30 mouse cellular contexts compared by ENCODE assay signal in genomic region chr14:55570588-55570987, GRCm38 (mm10). TPM values are rescaled to one million over a fixed set of nuclear protein-coding genes. Genes with fewer than 3 reads are reported as not detected.
A peak's percentile ranks its signal among the peaks of the same experiment; 100 is the strongest.
DNase-seq lines count a peak whose midpoint lies in the region; ATAC-seq and TF ChIP-seq lines count a peak whose summit lies in the region.
"Had no signal": no experiment of that assay in that cellular context is flagged by ENCODE, and none has a peak within 500 bp of the region (broad histone marks: within the 10 kb centered on the region; RNA-seq: fewer than 3 reads in every experiment).

No protein-coding gene starts in this region.

- ATAC-seq in heart, embryonic 15.5 days (replicated peaks; ENCODE audit: insufficient number of reproducible peaks, insufficient read depth, low FRiP score, low read depth): no peak
- ATAC-seq in liver, embryonic 11.5 days (replicated peaks; ENCODE audit: low FRiP score): no peak
- no peak for ATAC-seq in liver, postnatal 0 days
- ATAC-seq in megakaryocyte-erythroid progenitor cell, adult 5-6 weeks (replicated peaks; ENCODE audit: low FRiP score, low TSS enrichment, poor library complexity, severe bottlenecking): peak; percentile 57
- ATAC-seq: activated CD4-positive, CD25-positive, alpha-beta regulatory T cell, adult 4 months; CD4-positive, CD25-positive, alpha-beta regulatory T cell, adult 4 months; forebrain, embryonic 14.5 days; forebrain, postnatal 0 days; hindbrain, embryonic 16.5 days; intestine, embryonic 15.5 days had no signal

- intact Hi-C loops in heart, postnatal 10 days (cut with DNase I): no loop called here

- no peak overlapping the region for H3K4me2 ChIP-seq in heart, embryonic 15.5 days
- H3K4me2 ChIP-seq in liver, embryonic 11.5 days: no peak overlapping the region
- no peak overlapping the region for H3K4me2 ChIP-seq in liver, postnatal 0 days (ENCODE audit: low read depth, low read length)
- H3K4me2 ChIP-seq: hindbrain, embryonic 13.5 days; intestine, embryonic 15.5 days had no signal

- no peak for TF ChIP-seq POLR2A in liver, adult 2 months (IDR thresholded peaks at IDR 0.05; ENCODE audit: extremely low read depth, insufficient read depth, low read length)

- no peak overlapping the region for H3K4me3 ChIP-seq in heart, embryonic 15.5 days
- H3K4me3 ChIP-seq in liver, adult 2 months (ENCODE audit: insufficient read depth, low read depth, low read length): no peak overlapping the region
- H3K4me3 ChIP-seq in liver, embryonic 11.5 days (ENCODE audit: low read depth, low read length): no peak overlapping the region
- H3K4me3 ChIP-seq in liver, postnatal 0 days (ENCODE audit: low read depth, low read length): no peak overlapping the region
- H3K4me3 ChIP-seq: gastrocnemius, adult 2 months; heart, adult 2 months; heart, embryonic 10.5 days; hindbrain, embryonic 10.5 days; hindbrain, embryonic 13.5 days; intestine, embryonic 15.5 days had no signal

- H3K4me1 ChIP-seq in heart, embryonic 15.5 days (replicated peaks): peaks cover 24% of the 10 kb centered on the region
- H3K4me1 ChIP-seq in liver, adult 2 months (ENCODE audit: control insufficient read depth, insufficient read depth, low read length): peaks cover 16% of the 10 kb centered on the region
- H3K4me1 ChIP-seq in liver, embryonic 11.5 days (replicated peaks; ENCODE audit: control insufficient read depth, insufficient read depth, low read length): peaks cover 4% of the 10 kb centered on the region; the same call in 1 of the 2 replicates
- H3K4me1 ChIP-seq in liver, postnatal 0 days (ENCODE audit: insufficient read depth): peaks cover 4% of the 10 kb centered on the region; the same call in 1 of the 2 replicates

- no peaks in the 10 kb centered on the region for H3K9me3 ChIP-seq in heart, embryonic 15.5 days (replicated peaks)
- H3K9me3 ChIP-seq in liver, embryonic 11.5 days (ENCODE audit: control insufficient read depth, low read length): no peaks in the 10 kb centered on the region
- H3K9me3 ChIP-seq in liver, postnatal 0 days (ENCODE audit: low read length): no peaks in the 10 kb centered on the region
- H3K9me3 ChIP-seq: heart, embryonic 10.5 days; hindbrain, embryonic 10.5 days; hindbrain, embryonic 13.5 days; intestine, embryonic 15.5 days had no signal

- no peaks in the 10 kb centered on the region for H3K79me2 ChIP-seq in liver, adult 2 months (ENCODE audit: control insufficient read depth, insufficient read depth, low read length)

- no peak for TF ChIP-seq CTCF in liver, adult 2 months (IDR thresholded peaks at IDR 0.05; ENCODE audit: low read depth, low read length)
- TF ChIP-seq CTCF in liver, postnatal 0 days (IDR thresholded peaks at IDR 0.05; ENCODE audit: low read depth): no peak

- peak overlapping the region; percentile 39 for H3K27ac ChIP-seq in heart, embryonic 15.5 days
- H3K27ac ChIP-seq in liver, adult 2 months (replicated peaks; ENCODE audit: insufficient read depth, low read depth, low read length): 0 out of 2 replicates have a peak overlapping the region, but pooled peaks have one; percentile 18
- no peak overlapping the region for H3K27ac ChIP-seq in liver, embryonic 11.5 days (ENCODE audit: low read depth, low read length)
- H3K27ac ChIP-seq in liver, postnatal 0 days (ENCODE audit: low read depth): peak overlapping the region; percentile 16; the same call in 1 of the 2 replicates
- H3K27ac ChIP-seq: heart, adult 2 months; heart, embryonic 10.5 days; hindbrain, embryonic 10.5 days; hindbrain, embryonic 13.5 days; intestine, embryonic 15.5 days had no signal

- no peak for DNase-seq in heart, postnatal 10 days
- DNase-seq in liver, adult 2 months (ENCODE audit: extremely low read depth, low read depth, low spot score): no peak
- DNase-seq in liver, embryonic 11.5 days (ENCODE audit: low spot score): no peak
- DNase-seq in liver, postnatal 0 days: no peak
- DNase-seq in adrenal gland, adult (ENCODE audit: inconsistent age in 2 of 2, low spot score in 1 of 2): no peak
- DNase-seq: adrenal gland, postnatal 10 days; adrenal gland, postnatal 36 days; cerebellum, adult 18-20 months; cerebellum, adult 9-10 months; cerebellum, postnatal 14 days; forebrain, postnatal 0 days; gastrocnemius, adult 2 months; gastrocnemius, postnatal 14 days; heart, adult 2 months; heart, postnatal 36 days; kidney, adult 11 months had no signal

- H3K36me3 ChIP-seq in heart, embryonic 15.5 days: peaks cover 35% of the 10 kb centered on the region
- H3K36me3 ChIP-seq in liver, adult 2 months (ENCODE audit: control insufficient read depth, insufficient read depth, low read length): peaks cover 37% of the 10 kb centered on the region
- H3K36me3 ChIP-seq in liver, embryonic 11.5 days (ENCODE audit: control insufficient read depth, insufficient read depth, low read length): peaks cover 31% of the 10 kb centered on the region
- H3K36me3 ChIP-seq in liver, postnatal 0 days (replicated peaks; ENCODE audit: insufficient read depth, low read length): peaks cover 37% of the 10 kb centered on the region

- 71% methylated on average over 2 of the region's 2 CpGs for WGBS in heart, embryonic 15.5 days
- 84% methylated on average over 2 of the region's 2 CpGs for WGBS in liver, adult 2 months
- WGBS in liver, embryonic 11.5 days: 83% methylated on average over 2 of the region's 2 CpGs
- WGBS in liver, postnatal 0 days (ENCODE audit: insufficient replicate concordance): 59% methylated on average over 2 of the region's 2 CpGs

- H3K9ac ChIP-seq in heart, embryonic 15.5 days: no peak overlapping the region
- no peak overlapping the region for H3K9ac ChIP-seq in liver, adult 2 months (ENCODE audit: low read depth, low read length)
- no peak overlapping the region for H3K9ac ChIP-seq in liver, embryonic 11.5 days (ENCODE audit: low read depth, low read length)
- no peak overlapping the region for H3K9ac ChIP-seq in liver, postnatal 0 days (replicated peaks)
- H3K9ac ChIP-seq: forebrain, postnatal 0 days; hindbrain, embryonic 13.5 days; intestine, embryonic 15.5 days had no signal

- no peaks in the 10 kb centered on the region for H3K27me3 ChIP-seq in heart, embryonic 15.5 days
- no peaks in the 10 kb centered on the region for H3K27me3 ChIP-seq in liver, adult 2 months (ENCODE audit: control insufficient read depth, insufficient read depth, low read length)
- H3K27me3 ChIP-seq in liver, embryonic 11.5 days (replicated peaks; ENCODE audit: control insufficient read depth, insufficient read depth, low read length): no peaks in the 10 kb centered on the region
- no peaks in the 10 kb centered on the region for H3K27me3 ChIP-seq in liver, postnatal 0 days (ENCODE audit: insufficient read depth, low read length)
- H3K27me3 ChIP-seq: hindbrain, embryonic 13.5 days; intestine, embryonic 15.5 days had no signal

- TF ChIP-seq EP300 in liver, postnatal 0 days (IDR thresholded peaks at IDR 0.05; ENCODE audit: low read depth): no peak

RNA-seq across cellular contexts. Expression of gene Fitm1, which starts 4.8 kb away (rescaled TPM):
- polyA plus RNA-seq in heart, embryonic 15.5 days (2015; fragmentation: Nextera tagmentation; extraction: Ambion mirVana): 80.5 and 81.7 TPM in 2 replicates
- total RNA-seq in heart, postnatal 10 days (2021): 100 to 1,000 TPM; 192 to 201 TPM
- total RNA-seq in liver, adult 2 months (2014; rRNA removed): 3.8 and 7.5 TPM in 2 replicates
- polyA plus RNA-seq in liver, adult 2 months (2012; rRNA removed): 45.7 and 60.2 TPM in 2 replicates
- 2.2 and 2.6 TPM in 2 replicates for polyA plus RNA-seq in liver, embryonic 11.5 days (2014; fragmentation: Nextera tagmentation; extraction: Ambion mirVana)
- polyA plus RNA-seq in liver, postnatal 0 days (2015; fragmentation: Nextera tagmentation; extraction: Ambion mirVana): 1.8 and 4.6 TPM in 2 replicates
- total RNA-seq in megakaryocyte-erythroid progenitor cell, adult 5-6 weeks (2014; fragmentation: Nextera tagmentation): not detected in 2 replicates
- not detected in 2 replicates for total RNA-seq in megakaryocyte-erythroid progenitor cell, adult 5-6 weeks (2017)
- total RNA-seq: forebrain, postnatal 0 days; MEL had no signal
- polyA plus RNA-seq: activated CD4-positive, CD25-positive, alpha-beta regulatory T cell, adult 4 months; CD4-positive, CD25-positive, alpha-beta regulatory T cell, adult 4 months; forebrain, embryonic 11.5 days; forebrain, embryonic 14.5 days; frontal cortex, adult 2 months had no signal

RNA-seq across cellular contexts. Expression of gene Psme1, which starts 7.3 kb away (rescaled TPM):
- polyA plus RNA-seq in heart, embryonic 15.5 days (2015; fragmentation: Nextera tagmentation; extraction: Ambion mirVana): 206 and 216 TPM in 2 replicates
- 100 to 1,000 TPM; 247 to 272 TPM for total RNA-seq in heart, postnatal 10 days (2021)
- total RNA-seq in liver, adult 2 months (2014; rRNA removed): 78.5 and 94.2 TPM in 2 replicates
- 46.9 and 59.9 TPM in 2 replicates for polyA plus RNA-seq in liver, adult 2 months (2012; rRNA removed)
- 172 and 177 TPM in 2 replicates for polyA plus RNA-seq in liver, embryonic 11.5 days (2014; fragmentation: Nextera tagmentation; extraction: Ambion mirVana)
- polyA plus RNA-seq in liver, postnatal 0 days (2015; fragmentation: Nextera tagmentation; extraction: Ambion mirVana): 162 and 180 TPM in 2 replicates
- total RNA-seq in megakaryocyte-erythroid progenitor cell, adult 5-6 weeks (2014; fragmentation: Nextera tagmentation): 311 and 359 TPM in 2 replicates
- total RNA-seq in megakaryocyte-erythroid progenitor cell, adult 5-6 weeks (2017): 249 and 300 TPM in 2 replicates

RNA-seq across cellular contexts. Expression of gene A730061H03Rik, which starts 10.4 kb away (rescaled TPM):
- 0.82 TPM in 1 of 2 replicates, not detected in the other for polyA plus RNA-seq in heart, embryonic 15.5 days (2015; fragmentation: Nextera tagmentation; extraction: Ambion mirVana)
- total RNA-seq in heart, postnatal 10 days (2021): under 1 TPM; 0.64 to 0.65 TPM
- total RNA-seq in liver, adult 2 months (2014; rRNA removed): not detected in 2 replicates
- 0.42 and 0.62 TPM in 2 replicates for polyA plus RNA-seq in liver, adult 2 months (2012; rRNA removed)
- 2.3 and 3.3 TPM in 2 replicates for polyA plus RNA-seq in liver, embryonic 11.5 days (2014; fragmentation: Nextera tagmentation; extraction: Ambion mirVana)
- 1.3 and 1.4 TPM in 2 replicates for polyA plus RNA-seq in liver, postnatal 0 days (2015; fragmentation: Nextera tagmentation; extraction: Ambion mirVana)
- total RNA-seq in megakaryocyte-erythroid progenitor cell, adult 5-6 weeks (2014; fragmentation: Nextera tagmentation): 2.7 TPM in 1 of 2 replicates, not detected in the other
- 14.8 TPM in 1 of 2 replicates, not detected in the other for total RNA-seq in megakaryocyte-erythroid progenitor cell, adult 5-6 weeks (2017)
- total RNA-seq: forebrain, postnatal 0 days; gastrocnemius, adult 2 months; gastrocnemius, postnatal 14 days; heart, adult 2 months; heart, postnatal 36 days had no signal
- polyA plus RNA-seq: activated CD4-positive, CD25-positive, alpha-beta regulatory T cell, adult 4 months; embryonic facial prominence, embryonic 11.5 days; forebrain, embryonic 14.5 days; forebrain, postnatal 0 days; hindbrain, embryonic 10.5 days had no signal

RNA-seq across cellular contexts. Expression of gene Dcaf11, which starts 10.8 kb away (rescaled TPM):
- 66.2 and 70.2 TPM in 2 replicates for polyA plus RNA-seq in heart, embryonic 15.5 days (2015; fragmentation: Nextera tagmentation; extraction: Ambion mirVana)
- total RNA-seq in heart, postnatal 10 days (2021): 10 to 100 TPM; 86.3 to 87.5 TPM
- total RNA-seq in liver, adult 2 months (2014; rRNA removed): 305 and 330 TPM in 2 replicates
- 263 and 363 TPM in 2 replicates for polyA plus RNA-seq in liver, adult 2 months (2012; rRNA removed)
- 72.1 and 73.6 TPM in 2 replicates for polyA plus RNA-seq in liver, embryonic 11.5 days (2014; fragmentation: Nextera tagmentation; extraction: Ambion mirVana)
- 59.9 and 62.7 TPM in 2 replicates for polyA plus RNA-seq in liver, postnatal 0 days (2015; fragmentation: Nextera tagmentation; extraction: Ambion mirVana)
- total RNA-seq in megakaryocyte-erythroid progenitor cell, adult 5-6 weeks (2014; fragmentation: Nextera tagmentation): 41.6 and 45.9 TPM in 2 replicates
- 48.3 and 115 TPM in 2 replicates for total RNA-seq in megakaryocyte-erythroid progenitor cell, adult 5-6 weeks (2017)

RNA-seq across cellular contexts. Expression of gene Emc9, which starts 14.5 kb away (rescaled TPM):
- 21.2 and 21.6 TPM in 2 replicates for polyA plus RNA-seq in heart, embryonic 15.5 days (2015; fragmentation: Nextera tagmentation; extraction: Ambion mirVana)
- total RNA-seq in heart, postnatal 10 days (2021): 10 to 100 TPM; 42.6 to 43.4 TPM
- total RNA-seq in liver, adult 2 months (2014; rRNA removed): 32.7 and 36.1 TPM in 2 replicates
- polyA plus RNA-seq in liver, adult 2 months (2012; rRNA removed): 46.8 and 57.2 TPM in 2 replicates
- 44.5 and 46.2 TPM in 2 replicates for polyA plus RNA-seq in liver, embryonic 11.5 days (2014; fragmentation: Nextera tagmentation; extraction: Ambion mirVana)
- 17.3 and 19.2 TPM in 2 replicates for polyA plus RNA-seq in liver, postnatal 0 days (2015; fragmentation: Nextera tagmentation; extraction: Ambion mirVana)
- 37.3 and 44.8 TPM in 2 replicates for total RNA-seq in megakaryocyte-erythroid progenitor cell, adult 5-6 weeks (2014; fragmentation: Nextera tagmentation)
- 22.7 and 26.7 TPM in 2 replicates for total RNA-seq in megakaryocyte-erythroid progenitor cell, adult 5-6 weeks (2017)
